15 mouse cellular contexts compared by ENCODE assay signal in genomic region chr2:70031472-70031871, GRCm38 (mm10). TPM values are rescaled to one million over a fixed set of nuclear protein-coding genes. Genes with fewer than 3 reads are reported as not detected.
"Had no signal": no experiment of that assay in that cellular context is flagged by ENCODE, and none has a peak within 500 bp of the region (broad histone marks: within the 10 kb centered on the region; RNA-seq: fewer than 3 reads in every experiment).

No protein-coding gene starts in this region.

- DNase-seq: gastrocnemius, adult 2 months; gastrocnemius, postnatal 10 days; gastrocnemius, postnatal 25 days; heart, adult 2 months; heart, postnatal 4 days; kidney, adult 18-20 months; kidney, adult 8-10 months; kidney, postnatal 10 days; kidney, postnatal 25 days; kidney, postnatal 4 days; liver; liver, embryonic 13.5 days; liver, postnatal 0 days had no signal

RNA-seq across cellular contexts. Expression of gene Myo3b, which starts 7.5 kb away (rescaled TPM):
- total RNA-seq: gastrocnemius, adult 2 months; gastrocnemius, postnatal 25 days; granulocyte monocyte progenitor cell, adult 5-6 weeks; heart, postnatal 25 days had no signal
